Mouse (Mus musculus): ENCODE data around the gene Rac2. TPM values are rescaled to one million over a fixed set of nuclear protein-coding genes. Genes with fewer than 3 reads are reported as not detected.

Gene Rac2
- total and polyA plus RNA-seq, 3 experiments: 160 to 942 (median 453) TPM

- peak; percentile 81 for TF ChIP-seq SIN3A (IDR thresholded peaks at IDR 0.05; ENCODE audit: low read length)
Observed at GRCm38 (mm10) chr15:78572658-78573397, at the start of gene Rac2 (continued).

- Histone ChIP-seq H3K4me2 (ENCODE audit: insufficient read depth, low read depth, poor library complexity, severe bottlenecking) (no peak overlapping the region), H3K4me1 (ENCODE audit: control insufficient read depth in 1 of 2, insufficient read depth in 2 of 2) (peaks cover 0 to 6% of the 10 kb centered on the region in 2 experiments; a peak in 2 of 4 replicates), H3K9ac (ENCODE audit: insufficient read depth, low read depth) (no peak overlapping the region), H3K36me3 (replicated peaks in 1 of 2; ENCODE audit: control insufficient read depth in 1 of 2, insufficient read depth in 1 of 2, low read length in 1 of 2) (peaks cover 76 to 100% of the 10 kb centered on the region in 2 experiments), H3K79me2 (replicated peaks; ENCODE audit: control insufficient read depth, extremely low read depth, insufficient read depth, poor library complexity, severe bottlenecking) (no peaks in the 10 kb centered on the region), H3K27me3 (replicated peaks) (no peaks in the 10 kb centered on the region), H3K4me3 (replicated peaks in 1 of 3; ENCODE audit: low read depth in 2 of 3, low read length in 2 of 3, poor library complexity in 1 of 3) (no peak overlapping the region), H3K9me3 (replicated peaks; ENCODE audit: low read length) (no peaks in the 10 kb centered on the region), H3K27ac (ENCODE audit: insufficient read depth, low read depth) (no peak overlapping the region)
- TF ChIP-seq TCF12 (IDR thresholded peaks at IDR 0.05; ENCODE audit: low read depth, low read length) (no peak), ELF1 (IDR thresholded peaks at IDR 0.05; ENCODE audit: low read depth, low read length) (no peak)
- in situ Hi-C loops (cut with MboI; ENCODE audit: low pct_ligation_motif_present, low pct_unique_long_range_greater_than_20kb, low sequenced_read_pairs): no loop called here
- no peak for DNase-seq (ENCODE audit: extremely low read depth)
- dilution Hi-C loops (cut with MboI; ENCODE audit: extremely low pct_ligation_motif_present, extremely low pct_unique_long_range_greater_than_20kb, low sequenced_read_pairs): no loop called here
Observed at GRCm38 (mm10) chr15:78616973-78617372, 44.4 kb upstream of the Rac2 start.

- H3K4me1 ChIP-seq (ENCODE audit: control insufficient read depth in 1 of 2, insufficient read depth in 2 of 2): peaks cover 2 to 24% of the 10 kb centered on the region in 2 experiments
- no peaks in the 10 kb centered on the region for H3K9me3 ChIP-seq (replicated peaks; ENCODE audit: low read length)
- TF ChIP-seq ZNF384 (IDR thresholded peaks at IDR 0.05; ENCODE audit: low read depth, low read length) (no peak), JUN (IDR thresholded peaks at IDR 0.05; ENCODE audit: insufficient read depth, low read depth, low read length) (no peak), UBTF (IDR thresholded peaks at IDR 0.05; ENCODE audit: low read depth, low read length) (no peak), MAX (IDR thresholded peaks at IDR 0.05; ENCODE audit: low read length) (no peak), CTCF (conservative IDR thresholded peaks at IDR 0.05 in 1 of 2, IDR thresholded peaks at IDR 0.05 in 1 of 2; ENCODE audit: low read depth in 2 of 2, low read length in 2 of 2) (no peak), ELF1 (IDR thresholded peaks at IDR 0.05; ENCODE audit: low read depth, low read length) (no peak), SIN3A (IDR thresholded peaks at IDR 0.05; ENCODE audit: low read length) (no peak), MEF2A (IDR thresholded peaks at IDR 0.05; ENCODE audit: borderline replicate concordance, low read depth, low read length) (no peak), POLR2AphosphoS2 (IDR thresholded peaks at IDR 0.05; ENCODE audit: low read depth, low read length) (no peak), MAFK (IDR thresholded peaks at IDR 0.05; ENCODE audit: insufficient replicate concordance, low read length) (no peak), TBP (conservative IDR thresholded peaks at IDR 0.05; ENCODE audit: low read depth, low read length) (no peak), CHD2 (IDR thresholded peaks at IDR 0.05; ENCODE audit: low read length) (no peak), MAZ (IDR thresholded peaks at IDR 0.05; ENCODE audit: low read depth, low read length) (no peak), RAD21 (IDR thresholded peaks at IDR 0.05; ENCODE audit: low read depth, low read length) (no peak), MXI1 (IDR thresholded peaks at IDR 0.05; ENCODE audit: low read depth, low read length) (no peak), BHLHE40 (IDR thresholded peaks at IDR 0.05; ENCODE audit: low read depth, low read length) (no peak), HCFC1 (IDR thresholded peaks at IDR 0.05; ENCODE audit: low read depth, low read length) (no peak), ZC3H11A (IDR thresholded peaks at IDR 0.05; ENCODE audit: low read depth, low read length) (no peak), EP300 (IDR thresholded peaks at IDR 0.05; ENCODE audit: low read length) (no peak)
- H3K4me3 ChIP-seq (replicated peaks in 1 of 3; ENCODE audit: low read depth in 2 of 3, low read length in 2 of 3, poor library complexity in 1 of 3): no peak overlapping the region
- dilution Hi-C loops (cut with MboI; ENCODE audit: extremely low pct_ligation_motif_present, extremely low pct_unique_long_range_greater_than_20kb, low sequenced_read_pairs): no loop called here
- no peak overlapping the region for H3K9ac ChIP-seq (ENCODE audit: insufficient read depth, low read depth)
- DNase-seq (ENCODE audit: extremely low read depth): no peak
- peaks cover 85 to 100% of the 10 kb centered on the region in 2 experiments for H3K36me3 ChIP-seq (replicated peaks in 1 of 2; ENCODE audit: control insufficient read depth in 1 of 2, insufficient read depth in 1 of 2, low read length in 1 of 2)
- no peak overlapping the region for H3K4me2 ChIP-seq (ENCODE audit: insufficient read depth, low read depth, poor library complexity, severe bottlenecking)
- H3K27me3 ChIP-seq (replicated peaks): no peaks in the 10 kb centered on the region
- no peaks in the 10 kb centered on the region for H3K79me2 ChIP-seq (replicated peaks; ENCODE audit: control insufficient read depth, extremely low read depth, insufficient read depth, poor library complexity, severe bottlenecking)
- no peak overlapping the region for H3K27ac ChIP-seq (ENCODE audit: insufficient read depth, low read depth)
- in situ Hi-C loops (cut with MboI; ENCODE audit: low pct_ligation_motif_present, low pct_unique_long_range_greater_than_20kb, low sequenced_read_pairs): no loop called here
Observed at GRCm38 (mm10) chr15:78614536-78614935, 42.0 kb upstream of the Rac2 start.

Data from CH12.LX (cell line).